Mouse (Mus musculus) MEL (cell line): ENCODE results near the gene Ptprq. TPM values are rescaled to one million over a fixed set of nuclear protein-coding genes. Genes with fewer than 3 reads are reported as not detected.

ENCODE experiments used
- DNase-seq: peaks from one replicate; pipeline ENCODE4 v3.0.0; 2011; ENCODE audit warnings: low read depth, low spot score
- H3K27ac ChIP-seq: 2 replicates; pipeline ENCODE4 v1.5.1; 2012; ENCODE audit warnings: low read depth, mild to moderate bottlenecking, control low read depth, low read length, moderate library complexity; ENCODE audit not compliant: control insufficient read depth
- H3K27me3 ChIP-seq, 2 experiments: fragments of 150-350 bp in 1 of 2; sonication (generic) in 1 of 2; 2 replicates each; pipeline ENCODE4 v1.6.1; 2012; ENCODE audit warnings: low read length in 2 of 2, mild to moderate bottlenecking in 2 of 2, improper control_type of control experiment in 1 of 2, moderate library complexity in 1 of 2; ENCODE audit not compliant: insufficient read depth in 2 of 2, control insufficient read depth in 1 of 2
- H3K36me3 ChIP-seq, 2 experiments: 2 replicates each; pipeline ENCODE4 v1.6.1; 2012 to 2014; ENCODE audit warnings: low read length in 2 of 2, improper control_type of control experiment in 1 of 2, inconsistent platforms in 1 of 2, mild to moderate bottlenecking in 1 of 2; ENCODE audit not compliant: insufficient read depth in 2 of 2, control insufficient read depth in 1 of 2
- H3K4me1 ChIP-seq, 2 experiments: fragments of 150-350 bp in 1 of 2; sonication (generic) in 1 of 2; 2 replicates each; pipeline ENCODE4 v1.6.1; 2012; ENCODE audit warnings: low read length in 2 of 2, improper control_type of control experiment in 1 of 2, mild to moderate bottlenecking in 1 of 2; ENCODE audit not compliant: insufficient read depth in 2 of 2, control insufficient read depth in 1 of 2
- H3K4me3 ChIP-seq, 2 experiments: fragments of 150-350 bp in 1 of 2; sonication (generic) in 1 of 2; 2 replicates each; pipeline ENCODE4 v1.5.1; 2012; ENCODE audit warnings: low read depth in 2 of 2, low read length in 2 of 2, mild to moderate bottlenecking in 2 of 2, moderate library complexity in 2 of 2, control low read depth in 1 of 2, improper control_type of control experiment in 1 of 2; ENCODE audit not compliant: control insufficient read depth in 1 of 2, insufficient read depth in 1 of 2
- H3K79me2 ChIP-seq: 2 replicates; pipeline ENCODE4 v1.6.1; 2012; ENCODE audit warnings: mild to moderate bottlenecking, low read length, moderate library complexity; ENCODE audit not compliant: control insufficient read depth, poor library complexity, insufficient read depth
- H3K9ac ChIP-seq: 2 replicates; pipeline ENCODE4 v1.6.1; 2012; ENCODE audit warnings: low read depth, mild to moderate bottlenecking, control low read depth, low read length, moderate library complexity; ENCODE audit not compliant: control insufficient read depth, poor library complexity, severe bottlenecking
- H3K9me3 ChIP-seq: fragments of 150-350 bp; sonication (generic); replicated peaks from 2 replicates; pipeline ENCODE4 v1.6.1; 2012; ENCODE audit warnings: mild to moderate bottlenecking, low read length, improper control_type of control experiment, moderate library complexity; ENCODE audit not compliant: insufficient read depth
- CHD2 ChIP-seq: IDR thresholded peaks from 2 replicates; pipeline ENCODE4 v1.6.1; 2011; ENCODE audit warnings: low read length, improper control_type of control experiment
- CTCF ChIP-seq, 3 experiments: IDR thresholded peaks in 2 of 3; conservative IDR thresholded peaks in 1 of 3; 2 replicates each; pipeline ENCODE4 v1.5.1; 2011 to 2012; ENCODE audit warnings: low read length in 3 of 3, low read depth in 2 of 3, mild to moderate bottlenecking in 2 of 3, improper control_type of control experiment in 1 of 3, inconsistent platforms in 1 of 3, mixed read lengths in 1 of 3, moderate library complexity in 1 of 3; ENCODE audit not compliant: control insufficient read depth in 1 of 3, insufficient read depth in 1 of 3, poor library complexity in 1 of 3, severe bottlenecking in 1 of 3
- E2F4 ChIP-seq: IDR thresholded peaks from 2 replicates; pipeline ENCODE4 v1.6.1; 2011; ENCODE audit warnings: low read depth, low read length, improper control_type of control experiment, borderline replicate concordance
- ELF1 ChIP-seq: IDR thresholded peaks from 2 replicates; pipeline ENCODE4 v1.6.1; 2014; ENCODE audit warnings: low read depth, mild to moderate bottlenecking, inconsistent platforms, low read length, improper control_type of control experiment, moderate library complexity
- EP300 ChIP-seq, 2 experiments: IDR thresholded peaks; 2 replicates each; pipeline ENCODE4 v1.6.1; 2011; ENCODE audit warnings: improper control_type of control experiment in 2 of 2, low read length in 2 of 2, low read depth in 1 of 2, mild to moderate bottlenecking in 1 of 2
- GATA1 ChIP-seq: IDR thresholded peaks from 2 replicates; pipeline ENCODE4 v1.6.1; 2011; ENCODE audit warnings: low read depth, low read length, improper control_type of control experiment
- KAT2A ChIP-seq: conservative IDR thresholded peaks from 2 replicates; pipeline ENCODE4 v1.6.1; 2012; ENCODE audit warnings: low read depth, low read length, improper control_type of control experiment, inconsistent platforms
- MAZ ChIP-seq: IDR thresholded peaks from 2 replicates; pipeline ENCODE4 v1.6.1; 2012; ENCODE audit warnings: low read depth, mild to moderate bottlenecking, inconsistent platforms, low read length, improper control_type of control experiment
- MEF2A ChIP-seq: IDR thresholded peaks from 2 replicates; pipeline ENCODE4 v1.6.1; 2014; ENCODE audit warnings: low read depth, mild to moderate bottlenecking, inconsistent platforms, low read length, improper control_type of control experiment; ENCODE audit not compliant: poor library complexity, insufficient replicate concordance, severe bottlenecking; ENCODE audit errors: extremely low read depth
- NELFE ChIP-seq: IDR thresholded peaks from 2 replicates; pipeline ENCODE4 v1.6.1; 2011; ENCODE audit warnings: low read depth, low read length, improper control_type of control experiment
- NRF1 ChIP-seq: IDR thresholded peaks from 2 replicates; pipeline ENCODE4 v1.6.1; 2014; ENCODE audit warnings: low read depth, mild to moderate bottlenecking, inconsistent platforms, low read length, improper control_type of control experiment, moderate library complexity; ENCODE audit not compliant: poor library complexity, insufficient read depth, severe bottlenecking
- POLR2AphosphoS2 ChIP-seq: IDR thresholded peaks from 2 replicates; pipeline ENCODE4 v1.6.1; 2011; ENCODE audit warnings: low read length, improper control_type of control experiment
- POLR2AphosphoS5 ChIP-seq: IDR thresholded peaks from 2 replicates; pipeline ENCODE4 v1.6.1; 2012; ENCODE audit warnings: low read depth, borderline replicate concordance, mild to moderate bottlenecking, inconsistent platforms, low read length, moderate library complexity, mixed read lengths
- RCOR1 ChIP-seq: IDR thresholded peaks from 2 replicates; pipeline ENCODE4 v1.6.1; 2012; ENCODE audit warnings: low read depth, mild to moderate bottlenecking, inconsistent platforms, low read length, improper control_type of control experiment
- TBP ChIP-seq: IDR thresholded peaks from 2 replicates; pipeline ENCODE4 v1.8.0; 2011; ENCODE audit warnings: low read depth, low read length, improper control_type of control experiment
- UBTF ChIP-seq: IDR thresholded peaks from 2 replicates; pipeline ENCODE4 v1.6.1; 2012; ENCODE audit warnings: low read depth, mild to moderate bottlenecking, inconsistent platforms, low read length, improper control_type of control experiment, moderate library complexity, borderline replicate concordance; ENCODE audit not compliant: insufficient read depth
- USF1 ChIP-seq: IDR thresholded peaks from 2 replicates; pipeline ENCODE4 v1.6.1; 2014; ENCODE audit warnings: low read depth, mild to moderate bottlenecking, inconsistent platforms, low read length, improper control_type of control experiment, moderate library complexity
- ZNF384 ChIP-seq: IDR thresholded peaks from 2 replicates; pipeline ENCODE4 v1.6.1; 2012; ENCODE audit warnings: low read depth, mild to moderate bottlenecking, inconsistent platforms, low read length, improper control_type of control experiment
- polyA plus RNA-seq, 2 experiments: library from polyadenylated mRNA; stranded (reverse) in 1 of 2; unstranded in 1 of 2; fragments of >175 nt in 1 of 2; fragments of >200 nt in 1 of 2; gene quantifications; 2 replicates each; pipeline versions ENCODE4 v1.2.1 to v1.2.4; 2012; ENCODE audit warnings: low replicate concordance in 2 of 2, low read depth in 1 of 2; ENCODE audit not compliant: insufficient read length in 2 of 2, insufficient read depth in 1 of 2, missing spikeins in 1 of 2
- total RNA-seq: library from RNA; depleted of rRNA; stranded (reverse); fragments of 300-350 nt; gene quantifications from 2 replicates; pipeline ENCODE4 v1.2.3, GENCODE M21; 2012; rRNA removed

Ptprq gene
- total RNA-seq (not detected in 2 replicates), polyA plus RNA-seq (not detected)

GRCm38 (mm10) chr10:107719806-107720205 lies at the start of gene Ptprq:
Gene Ptprq (minus strand): TSS chr10:107720051.
- no peak for DNase-seq
- H3K36me3 ChIP-seq: no peaks in the 10 kb centered on the region
- H3K9me3 ChIP-seq: no peaks in the 10 kb centered on the region
- no peak within 1 kb of the TSS for H3K4me3 ChIP-seq
- H3K9ac ChIP-seq: no peak within 1 kb of the TSS
- no peaks in the 10 kb centered on the region for H3K27me3 ChIP-seq
- no peak within 1 kb of the TSS for H3K27ac ChIP-seq
- TF ChIP-seq E2F4 (no peak), MEF2A (no peak), POLR2AphosphoS2 (no peak), MAZ (no peak), NRF1 (no peak), RCOR1 (no peak), EP300 (IDR thresholded peaks at IDR 0.05; ENCODE audit: low read depth in 1 of 2, low read length in 2 of 2) (no peak), CTCF (IDR thresholded peaks at IDR 0.05 in 2 of 3, conservative IDR thresholded peaks at IDR 0.05 in 1 of 3; ENCODE audit: control insufficient read depth in 1 of 3, insufficient read depth in 1 of 3, low read depth in 2 of 3, low read length in 3 of 3, poor library complexity in 1 of 3, severe bottlenecking in 1 of 3) (no peak), UBTF (no peak), POLR2AphosphoS5 (no peak), ZNF384 (no peak), KAT2A (no peak), NELFE (no peak), USF1 (no peak), GATA1 (no peak), TBP (no peak)
- no peaks in the 10 kb centered on the region for H3K79me2 ChIP-seq
- H3K4me1 ChIP-seq: no peaks in the 10 kb centered on the region

GRCm38 (mm10) chr10:107759624-107760023 lies 39.8 kb upstream of the Ptprq start:
- Histone ChIP-seq H3K36me3 (no peaks in the 10 kb centered on the region), H3K9ac (no peak overlapping the region), H3K27me3 (no peaks in the 10 kb centered on the region), H3K9me3 (no peaks in the 10 kb centered on the region), H3K4me3 (no peak overlapping the region), H3K4me1 (no peaks in the 10 kb centered on the region), H3K27ac (no peak overlapping the region), H3K79me2 (no peaks in the 10 kb centered on the region)
- no peak for DNase-seq
- no peak for TF ChIP-seq ZNF384
- TF ChIP-seq ELF1: no peak
- no peak for TF ChIP-seq CHD2
